Mouse (Mus musculus) limb, embryonic 13.5 days (tissue): ENCODE measurements around the gene Tgif1. TPM values are rescaled to one million over a fixed set of nuclear protein-coding genes. Genes with fewer than 3 reads are reported as not detected.
"Not testable (repeated sequence)": the region's sequence is repeated elsewhere in the genome, so short reads cannot be mapped to it uniquely, and the experiment has no call there.

ENCODE experiments used
- ATAC-seq: fragments of 200-750 bp; cut with Nextera tagmentation; 2 replicates; pipeline ENCODE4 v1.8.0; 2017; ENCODE audit warnings: low read depth, moderate number of reproducible peaks, moderate TSS enrichment; ENCODE audit not compliant: low FRiP score
- H3K27ac ChIP-seq: fragments of 300-500 bp; sonication (generic); 2 replicates; pipeline ENCODE4 v1.5.1; 2015; ENCODE audit warnings: inconsistent platforms, mild to moderate bottlenecking, moderate library complexity
- H3K27me3 ChIP-seq: fragments of 300-500 bp; sonication (generic); 2 replicates; pipeline ENCODE4 v1.6.1; 2015; ENCODE audit warnings: mild to moderate bottlenecking, inconsistent platforms
- H3K36me3 ChIP-seq: fragments of 300-500 bp; sonication (generic); 2 replicates; pipeline ENCODE4 v1.6.1; 2015; ENCODE audit warnings: inconsistent platforms, mild to moderate bottlenecking, moderate library complexity
- H3K4me1 ChIP-seq: fragments of 300-500 bp; sonication (generic); 2 replicates; pipeline ENCODE4 v1.6.1; 2015; ENCODE audit warnings: inconsistent platforms
- H3K4me2 ChIP-seq: fragments of 300-500 bp; sonication (generic); replicated peaks from 2 replicates; pipeline ENCODE4 v1.6.1; 2015; ENCODE audit warnings: inconsistent platforms, mild to moderate bottlenecking, moderate library complexity
- H3K4me3 ChIP-seq: fragments of 300-500 bp; sonication (generic); 2 replicates; pipeline ENCODE4 v1.5.1; 2015; ENCODE audit warnings: moderate library complexity, mild to moderate bottlenecking, inconsistent platforms
- H3K9ac ChIP-seq: fragments of 300-500 bp; sonication (generic); 2 replicates; pipeline ENCODE4 v1.6.1; 2015; ENCODE audit warnings: mild to moderate bottlenecking, inconsistent platforms
- H3K9me3 ChIP-seq: fragments of 300-500 bp; sonication (generic); 2 replicates; pipeline ENCODE4 v1.6.1; 2016; ENCODE audit warnings: inconsistent platforms
- WGBS: fragments of 180-500 bp; shearing (Covaris S2); methylation state at CpG from one replicate; pipeline ENCODE4 v1.1.7; 2015; 5-methylcytosine and 5-hydroxymethylcytosine counted together
- polyA plus RNA-seq: library from polyadenylated mRNA; unstranded; fragments of >200 nt; fragmentation: Nextera tagmentation; extraction: Ambion mirVana; gene quantifications from 2 replicates; pipeline ENCODE4 v1.2.1, GENCODE M21; 2015

Tgif1 gene
- polyA plus RNA-seq, 1 experiment from 2014 or later = 103 TPM

DNA sequence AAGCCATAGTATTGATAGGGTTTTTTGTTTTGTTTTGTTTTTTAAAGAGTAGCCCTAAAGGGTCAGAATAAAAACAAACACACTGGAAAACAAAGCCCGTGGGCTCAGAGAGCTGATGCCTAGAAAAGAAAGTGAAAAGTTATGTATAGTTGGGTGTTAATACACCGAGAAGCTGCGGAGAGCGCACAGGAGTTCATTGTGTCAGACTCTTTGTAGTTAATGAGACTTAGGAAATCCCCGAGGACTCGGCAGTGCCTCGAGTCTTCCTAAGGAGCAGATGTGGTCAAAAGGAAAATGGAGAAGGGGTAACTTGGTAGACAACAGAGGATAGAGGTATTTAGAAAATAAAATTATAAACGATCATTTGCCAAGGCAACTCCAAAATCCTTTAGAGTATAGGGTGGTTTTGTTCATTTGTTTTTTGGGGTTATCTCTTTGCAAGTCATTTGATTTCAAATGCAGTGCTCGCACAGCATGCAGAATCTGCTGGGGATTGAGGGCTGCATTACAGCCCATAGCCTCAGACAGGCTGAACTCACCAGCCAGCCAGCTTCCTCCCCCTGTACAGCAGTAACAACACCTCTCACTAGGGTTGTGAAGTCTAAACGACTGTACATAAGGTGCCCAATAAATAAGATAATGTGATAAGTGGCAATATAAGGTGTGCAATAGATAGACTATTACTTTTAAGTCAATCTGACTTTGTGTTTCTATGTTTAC is 18.1 kb downstream of the Tgif1 start:
- Histone ChIP-seq H3K27ac (no peak overlapping the region), H3K9me3 (no peaks in the 10 kb centered on the region), H3K36me3 (peaks cover 24% of the 10 kb centered on the region), H3K4me3 (peak overlapping the region; percentile 42), H3K4me2 (peak overlapping the region; percentile 78), H3K9ac (peak overlapping the region; percentile 55; the same call in 1 of the 2 replicates), H3K4me1 (peaks cover 14% of the 10 kb centered on the region), H3K27me3 (no peaks in the 10 kb centered on the region)
- no peak for ATAC-seq
- whole genome bisulfite sequencing = 2% methylated on average over 10 of the region's 10 CpGs

- under 1% methylated on average over 29 of the region's 29 CpGs for WGBS
- Histone ChIP-seq H3K36me3 (peaks cover 18% of the 10 kb centered on the region), H3K9ac (peak overlapping the region; percentile 55; the same call in 1 of the 2 replicates), H3K4me2 (peak overlapping the region; percentile 78), H3K27me3 (no peaks in the 10 kb centered on the region), H3K4me3 (peak overlapping the region; percentile 42), H3K4me1 (peaks cover 14% of the 10 kb centered on the region), H3K27ac (no peak overlapping the region), H3K9me3 (no peaks in the 10 kb centered on the region)
- ATAC-seq = no peak
Observed at GRCm38 (mm10) chr17:70834430-70834965, 18.8 kb downstream of the Tgif1 start.

- 91% methylated on average over 9 of the region's 9 CpGs for WGBS
- peaks cover 14% of the 10 kb centered on the region for H3K4me1 ChIP-seq
- H3K36me3 ChIP-seq = peaks cover 7% of the 10 kb centered on the region
- no peak for ATAC-seq
- H3K27ac ChIP-seq = no peak overlapping the region
- no peak overlapping the region for H3K4me2 ChIP-seq
- no peaks in the 10 kb centered on the region for H3K9me3 ChIP-seq
- H3K27me3 ChIP-seq = no peaks in the 10 kb centered on the region
- no peak overlapping the region for H3K4me3 ChIP-seq
- H3K9ac ChIP-seq = no peak overlapping the region
Observed at GRCm38 (mm10) chr17:70832544-70832943, 20.8 kb downstream of the Tgif1 start.

GRCm38 (mm10) chr17:70831591-70831990 is 21.8 kb downstream of the Tgif1 start:
- no peak overlapping the region for H3K4me3 ChIP-seq
- no peaks in the 10 kb centered on the region for H3K9me3 ChIP-seq
- H3K27ac ChIP-seq = no peak overlapping the region
- no peak overlapping the region for H3K4me2 ChIP-seq
- no peak for ATAC-seq
- 65% methylated on average over 4 of the region's 4 CpGs for WGBS
- no peaks in the 10 kb centered on the region for H3K27me3 ChIP-seq
- H3K4me1 ChIP-seq = peaks cover 14% of the 10 kb centered on the region
- H3K36me3 ChIP-seq = peaks cover 3% of the 10 kb centered on the region
- no peak overlapping the region for H3K9ac ChIP-seq

DNA sequence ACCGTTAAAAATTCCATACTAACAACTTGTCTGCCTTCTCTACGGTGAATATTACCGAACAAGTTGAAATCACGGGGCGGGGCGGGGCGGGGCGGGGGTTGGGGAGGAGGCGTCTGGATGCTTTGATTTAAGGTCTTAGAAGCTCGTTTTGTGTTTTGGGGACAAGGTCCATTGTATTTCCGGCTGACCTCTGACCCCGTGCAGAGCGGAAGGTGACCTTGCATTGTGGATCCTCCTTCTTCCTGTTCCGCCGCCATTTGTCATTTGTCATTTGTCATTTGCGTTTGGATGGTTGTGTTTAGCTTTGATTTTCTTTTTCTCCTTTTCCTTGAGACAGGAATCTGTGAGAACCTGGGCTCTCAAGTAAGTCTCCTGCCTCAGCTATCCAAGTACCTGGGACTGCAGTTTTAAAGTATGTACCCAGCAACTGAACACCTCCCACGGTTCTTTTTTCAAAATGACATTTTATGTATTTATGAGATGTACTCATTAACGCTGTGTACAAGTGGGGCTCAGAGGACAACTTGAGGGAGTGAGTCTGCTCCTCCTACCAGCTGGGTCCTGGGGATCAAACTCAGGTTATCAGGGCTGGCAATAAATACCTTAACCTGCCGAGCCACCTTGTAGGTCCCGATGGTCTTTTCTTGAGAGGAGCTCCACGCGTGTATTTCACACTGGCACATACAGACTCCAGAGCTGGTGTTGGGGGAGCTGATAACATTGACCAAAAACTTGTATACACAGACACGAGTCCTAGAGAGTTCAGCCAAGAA is 23.2 kb downstream of the Tgif1 start:
- ATAC-seq = no peak
- no peak overlapping the region for H3K4me3 ChIP-seq
- peaks cover 11% of the 10 kb centered on the region for H3K4me1 ChIP-seq
- no peak overlapping the region for H3K4me2 ChIP-seq
- H3K36me3 ChIP-seq = no peaks in the 10 kb centered on the region
- WGBS = 82% methylated on average over 23 of the region's 23 CpGs
- H3K9ac ChIP-seq = no peak overlapping the region
- no peaks in the 10 kb centered on the region for H3K9me3 ChIP-seq
- no peaks in the 10 kb centered on the region for H3K27me3 ChIP-seq
- no peak overlapping the region for H3K27ac ChIP-seq

GRCm38 (mm10) chr17:70829217-70829616 is 24.1 kb downstream of the Tgif1 start:
- ATAC-seq = no peak
- H3K4me2 ChIP-seq = no peak overlapping the region
- peaks cover 2% of the 10 kb centered on the region for H3K4me1 ChIP-seq
- WGBS = 83% methylated on average over 6 of the region's 6 CpGs
- no peaks in the 10 kb centered on the region for H3K36me3 ChIP-seq
- no peaks in the 10 kb centered on the region for H3K9me3 ChIP-seq
- no peak overlapping the region for H3K9ac ChIP-seq
- no peak overlapping the region for H3K4me3 ChIP-seq
- H3K27me3 ChIP-seq = no peaks in the 10 kb centered on the region
- no peak overlapping the region for H3K27ac ChIP-seq

- WGBS = 86% methylated on average over 2 of the region's 2 CpGs
- Histone ChIP-seq H3K36me3 (no peaks in the 10 kb centered on the region), H3K4me2 (no peak overlapping the region), H3K9me3 (no peaks in the 10 kb centered on the region), H3K27ac (no peak overlapping the region), H3K4me3 (no peak overlapping the region), H3K27me3 (no peaks in the 10 kb centered on the region), H3K9ac (no peak overlapping the region), H3K4me1 (no peaks in the 10 kb centered on the region)
- no peak for ATAC-seq
Observed at GRCm38 (mm10) chr17:70828569-70828968, 24.8 kb downstream of the Tgif1 start.

- no peak overlapping the region for H3K4me3 ChIP-seq
- ATAC-seq = no peak
- H3K9ac ChIP-seq = no peak overlapping the region
- H3K4me2 ChIP-seq = no peak overlapping the region
- H3K36me3 ChIP-seq = no peaks in the 10 kb centered on the region
- no peaks in the 10 kb centered on the region for H3K27me3 ChIP-seq
- no peaks in the 10 kb centered on the region for H3K9me3 ChIP-seq
- no peak overlapping the region for H3K27ac ChIP-seq
- WGBS = 77% methylated on average over 4 of the region's 4 CpGs
- H3K4me1 ChIP-seq = no peaks in the 10 kb centered on the region
Observed at GRCm38 (mm10) chr17:70828180-70828528, 25.2 kb downstream of the Tgif1 start.

GRCm38 (mm10) chr17:70827463-70828179 is 25.7 kb downstream of the Tgif1 start:
- H3K27ac ChIP-seq, H3K4me2 ChIP-seq, H3K9ac ChIP-seq, H3K4me3 ChIP-seq, H3K9me3 ChIP-seq, ATAC-seq, H3K36me3 ChIP-seq, H3K27me3 ChIP-seq, H3K4me1 ChIP-seq: not testable (repeated sequence)
- 83% methylated on average over 11 of the region's 11 CpGs for WGBS

GRCm38 (mm10) chr17:70826227-70826626 is 27.1 kb downstream of the Tgif1 start:
- 86% methylated on average over 12 of the region's 12 CpGs for WGBS
- H3K4me2 ChIP-seq = no peak overlapping the region
- ATAC-seq = no peak

DNA sequence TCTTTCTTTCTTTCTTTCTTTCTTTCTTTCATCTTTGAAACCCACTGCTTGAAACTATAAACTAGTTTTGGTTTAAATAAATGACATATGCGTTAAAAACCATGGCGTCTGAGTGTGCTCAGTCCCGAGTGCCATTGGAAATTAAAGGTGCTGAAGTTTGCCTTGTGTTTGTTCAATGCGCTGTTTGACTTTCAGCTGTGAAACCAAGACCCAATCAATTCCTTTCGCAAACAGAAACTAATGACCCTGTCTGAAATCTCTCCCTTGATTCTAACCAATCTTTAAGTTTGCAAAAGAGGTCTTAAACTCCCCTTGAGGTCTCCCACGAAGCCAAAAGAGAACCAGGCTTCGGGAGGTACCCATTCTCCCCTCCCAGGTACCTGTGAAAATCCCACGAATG is 30.3 kb downstream of the Tgif1 start:
- Histone ChIP-seq H3K4me1 (no peaks in the 10 kb centered on the region; the same call in 1 of the 2 replicates), H3K9me3 (no peaks in the 10 kb centered on the region), H3K27me3 (peaks cover 20% of the 10 kb centered on the region), H3K4me2 (no peak overlapping the region), H3K36me3 (no peaks in the 10 kb centered on the region), H3K9ac (no peak overlapping the region), H3K27ac (no peak overlapping the region), H3K4me3 (no peak overlapping the region)
- no peak for ATAC-seq
- WGBS = 81% methylated on average over 8 of the region's 8 CpGs

More at GRCm38 (mm10) chr17:70826227-70826626, 27.1 kb downstream of the Tgif1 start:
- Histone ChIP-seq H3K9me3 (no peaks in the 10 kb centered on the region), H3K4me1 (no peaks in the 10 kb centered on the region), H3K27me3 (no peaks in the 10 kb centered on the region), H3K36me3 (no peaks in the 10 kb centered on the region), H3K27ac (no peak overlapping the region), H3K4me3 (no peak overlapping the region), H3K9ac (no peak overlapping the region)
